Mouse (Mus musculus): ENCODE measurements around the gene Ccr7.

DNA sequence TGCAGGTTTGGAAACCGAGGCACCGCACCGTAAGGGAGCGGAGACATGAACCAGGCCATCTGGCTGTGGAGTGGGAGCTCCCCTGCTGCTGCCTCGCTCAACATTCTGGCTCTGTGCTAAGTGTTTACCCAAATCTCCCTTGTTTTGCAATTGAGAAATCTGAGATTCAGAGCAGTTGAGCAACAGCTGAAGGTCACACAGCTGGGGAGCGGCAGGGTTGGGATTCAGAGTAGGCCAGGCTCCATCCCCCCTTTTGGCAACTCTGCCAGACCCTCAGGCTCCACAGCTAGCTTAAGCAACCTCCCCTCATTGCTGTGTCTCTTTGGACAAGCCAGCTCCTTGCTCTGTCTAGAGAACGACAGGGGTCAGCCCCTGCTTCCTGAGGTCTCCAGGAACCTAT, 13.3 kb downstream of the Ccr7 start:
- TF ChIP-seq CTCF (IDR thresholded peaks at IDR 0.05; ENCODE audit: low read depth, low read length) (no peak), POLR2A (IDR thresholded peaks at IDR 0.05; ENCODE audit: borderline replicate concordance, low read depth, low read length) (no peak)

Data from bone marrow macrophage, adult 2 months (primary cell).